Mouse (Mus musculus) mouse embryonic stem cell (cell line): Measurements from ENCODE around the gene Rbl2.

Experiments
- in situ Hi-C, 2 experiments: fragments of 300-500 bp; cut with MboI; formaldehyde crosslinking; loops; 1 replicate in 1 of 2; 3 replicates in 1 of 2; pipeline ENCODE4 v1.14.3; 2019 to 2020; ENCODE audit warnings: low sequenced_read_pairs in 2 of 2, low pct_unique_long_range_greater_than_20kb in 1 of 2, mixed read lengths in 1 of 2; ENCODE audit not compliant: unreplicated experiment in 1 of 2

Rbl2 gene

GRCm38 (mm10) chr8:91148643-91149178 lies 78.9 kb downstream of the Rbl2 start:
- in situ Hi-C loops, result loop anchor here in 1 of 2 experiments (25.0 kb wide), 1 partner anchor 336 kb away; the partner anchor contains the start of gene Gm19935

- in situ Hi-C loops, result loop anchor here in 1 of 2 experiments (25.0 kb wide), 1 partner anchor 337 kb away; the partner anchor contains the start of gene Gm19935
Observed at GRCm38 (mm10) chr8:91149298-91149697, 79.4 kb downstream of the Rbl2 start.

- in situ Hi-C loops, result no loop called here
Observed at GRCm38 (mm10) chr8:91151531-91151930, 81.7 kb downstream of the Rbl2 start.

GRCm38 (mm10) chr8:91153831-91154230 lies 84.0 kb downstream of the Rbl2 start:
- in situ Hi-C loops, result no loop called here

- in situ Hi-C loops, result no loop called here
Observed at GRCm38 (mm10) chr8:91154564-91154963, 84.7 kb downstream of the Rbl2 start.

- in situ Hi-C loops, result no loop called here
Observed at GRCm38 (mm10) chr8:91158617-91159016, 88.8 kb downstream of the Rbl2 start.

- in situ Hi-C loops, result no loop called here
Observed at GRCm38 (mm10) chr8:91159959-91160800, 90.3 kb downstream of the Rbl2 start.

GRCm38 (mm10) chr8:91170152-91170551 lies 100.3 kb downstream of the Rbl2 start:
- in situ Hi-C loops, result no loop called here

- in situ Hi-C loops, result no loop called here
Observed at GRCm38 (mm10) chr8:91170914-91171313, 101.1 kb downstream of the Rbl2 start.

GRCm38 (mm10) chr8:91171605-91172004 lies 101.7 kb downstream of the Rbl2 start:
- in situ Hi-C loops, result no loop called here
